ENCODE assay signal across 17 mouse cellular contexts in genomic region chr15:78165292-78165691, GRCm38 (mm10). TPM values are rescaled to one million over a fixed set of nuclear protein-coding genes. Genes with fewer than 3 reads are reported as not detected.
"Had no signal": no experiment of that assay in that cellular context is flagged by ENCODE, and none has a peak within 500 bp of the region (broad histone marks: within the 10 kb centered on the region; RNA-seq: fewer than 3 reads in every experiment).

No protein-coding gene starts in this region.

- H3K36me3 ChIP-seq: liver, embryonic 15.5 days had no signal

- H3K4me2 ChIP-seq: liver, embryonic 11.5 days; liver, embryonic 15.5 days; lung, embryonic 14.5 days; midbrain, embryonic 13.5 days; neural tube, embryonic 12.5 days had no signal

- H3K9ac ChIP-seq: liver, embryonic 15.5 days; lung, embryonic 14.5 days; midbrain, embryonic 13.5 days; neural tube, embryonic 12.5 days had no signal

- H3K4me3 ChIP-seq: layer of hippocampus, adult 2 months; liver, embryonic 15.5 days; midbrain, embryonic 13.5 days; neural tube, embryonic 12.5 days had no signal

- H3K27me3 ChIP-seq: liver, embryonic 15.5 days; midbrain, embryonic 13.5 days; neural tube, embryonic 12.5 days had no signal

- ATAC-seq: midbrain, embryonic 13.5 days had no signal

- H3K9me3 ChIP-seq: liver, embryonic 15.5 days; midbrain, embryonic 13.5 days; neural tube, embryonic 12.5 days had no signal

- H3K4me1 ChIP-seq: liver, embryonic 15.5 days; neural tube, embryonic 12.5 days had no signal

- H3K27ac ChIP-seq: liver, embryonic 15.5 days; neural tube, embryonic 12.5 days; stomach, postnatal 0 days had no signal

- DNase-seq: kidney, adult 11 months; kidney, postnatal 10 days; kidney, postnatal 4 days; lung, embryonic 14.5 days; lung, postnatal 10 days; right cerebral cortex, adult 18-20 months; right cerebral cortex, postnatal 25 days; thymus, postnatal 4 days had no signal

RNA-seq across cellular contexts. Expression of gene Pvalb, which starts 40.9 kb away (rescaled TPM):
- total RNA-seq: megakaryocyte progenitor cell, adult 5-6 weeks had no signal
- polyA plus RNA-seq: kidney, embryonic 14.5 days; liver, embryonic 11.5 days; liver, embryonic 15.5 days; lung, embryonic 14.5 days; small intestine, adult 2 months; stomach, postnatal 0 days had no signal

RNA-seq across cellular contexts. Expression of gene Cacng2, which starts 45.5 kb away (rescaled TPM):
- total RNA-seq: megakaryocyte progenitor cell, adult 5-6 weeks had no signal
- polyA plus RNA-seq: kidney, embryonic 14.5 days; liver, embryonic 11.5 days; liver, embryonic 15.5 days; lung, embryonic 14.5 days had no signal
